Mouse (Mus musculus): Measurements from ENCODE around the gene Zbtb20. TPM values are rescaled to one million over a fixed set of nuclear protein-coding genes. Genes with fewer than 3 reads are reported as not detected.

Zbtb20 gene
- polyA plus RNA-seq, 1 experiment = 14.7 TPM

- no peak overlapping the region for H3K4me3 ChIP-seq (ENCODE audit: insufficient read depth, low read length)
- H3K27ac ChIP-seq (ENCODE audit: insufficient read depth, low read depth, low read length) = no peak overlapping the region
- no peak for TF ChIP-seq CTCF (IDR thresholded peaks at IDR 0.05; ENCODE audit: low read depth, low read length)
- no peak for TF ChIP-seq POLR2A (IDR thresholded peaks at IDR 0.05; ENCODE audit: borderline replicate concordance, low read depth, low read length)
- H3K4me1 ChIP-seq (ENCODE audit: control insufficient read depth, insufficient read depth, low read length) = peaks cover 2% of the 10 kb centered on the region; the same call in 1 of the 2 replicates
Observed at GRCm38 (mm10) chr16:43495175-43495818, 619.6 kb downstream of the Zbtb20 start.

GRCm38 (mm10) chr16:43497093-43497492 lies 621.4 kb downstream of the Zbtb20 start:
- no peak overlapping the region for H3K4me3 ChIP-seq (ENCODE audit: insufficient read depth, low read length)
- H3K27ac ChIP-seq (ENCODE audit: insufficient read depth, low read depth, low read length) = no peak overlapping the region
- peaks cover 2% of the 10 kb centered on the region; the same call in 1 of the 2 replicates for H3K4me1 ChIP-seq (ENCODE audit: control insufficient read depth, insufficient read depth, low read length)
- no peak for TF ChIP-seq CTCF (IDR thresholded peaks at IDR 0.05; ENCODE audit: low read depth, low read length)
- no peak for TF ChIP-seq POLR2A (IDR thresholded peaks at IDR 0.05; ENCODE audit: borderline replicate concordance, low read depth, low read length)

- Histone ChIP-seq H3K4me1 (ENCODE audit: control insufficient read depth, insufficient read depth, low read length) (peaks cover 6% of the 10 kb centered on the region), H3K4me3 (ENCODE audit: insufficient read depth, low read length) (no peak overlapping the region), H3K27ac (ENCODE audit: insufficient read depth, low read depth, low read length) (no peak overlapping the region)
- no peak for TF ChIP-seq POLR2A (IDR thresholded peaks at IDR 0.05; ENCODE audit: borderline replicate concordance, low read depth, low read length)
- TF ChIP-seq CTCF (IDR thresholded peaks at IDR 0.05; ENCODE audit: low read depth, low read length) = no peak
Observed at GRCm38 (mm10) chr16:43500132-43500853, 624.6 kb downstream of the Zbtb20 start.

GRCm38 (mm10) chr16:43501284-43501683 lies 625.6 kb downstream of the Zbtb20 start:
- no peak for TF ChIP-seq POLR2A (IDR thresholded peaks at IDR 0.05; ENCODE audit: borderline replicate concordance, low read depth, low read length)
- TF ChIP-seq CTCF (IDR thresholded peaks at IDR 0.05; ENCODE audit: low read depth, low read length) = no peak
- Histone ChIP-seq H3K4me3 (ENCODE audit: insufficient read depth, low read length) (no peak overlapping the region), H3K4me1 (ENCODE audit: control insufficient read depth, insufficient read depth, low read length) (peaks cover 10% of the 10 kb centered on the region), H3K27ac (ENCODE audit: insufficient read depth, low read depth, low read length) (no peak overlapping the region)

GRCm38 (mm10) chr16:43502339-43503009 lies 626.8 kb downstream of the Zbtb20 start:
- Histone ChIP-seq H3K4me3 (ENCODE audit: insufficient read depth, low read length) (no peak overlapping the region), H3K4me1 (ENCODE audit: control insufficient read depth, insufficient read depth, low read length) (peaks cover 10% of the 10 kb centered on the region), H3K27ac (ENCODE audit: insufficient read depth, low read depth, low read length) (no peak overlapping the region)
- TF ChIP-seq POLR2A (IDR thresholded peaks at IDR 0.05; ENCODE audit: borderline replicate concordance, low read depth, low read length) (no peak), CTCF (IDR thresholded peaks at IDR 0.05; ENCODE audit: low read depth, low read length) (no peak)

- H3K4me3 ChIP-seq (ENCODE audit: insufficient read depth, low read length) = no peak overlapping the region
Observed at GRCm38 (mm10) chr16:43503010-43503635, 627.4 kb downstream of the Zbtb20 start.

GRCm38 (mm10) chr16:43503636-43504010 lies 627.9 kb downstream of the Zbtb20 start:
- Histone ChIP-seq H3K27ac (ENCODE audit: insufficient read depth, low read depth, low read length) (no peak overlapping the region), H3K4me1 (ENCODE audit: control insufficient read depth, insufficient read depth, low read length) (peaks cover 10% of the 10 kb centered on the region), H3K4me3 (ENCODE audit: insufficient read depth, low read length) (peak overlapping the region; percentile 20; the same call in 1 of the 2 replicates)
- TF ChIP-seq CTCF (IDR thresholded peaks at IDR 0.05; ENCODE audit: low read depth, low read length) = no peak
- no peak for TF ChIP-seq POLR2A (IDR thresholded peaks at IDR 0.05; ENCODE audit: borderline replicate concordance, low read depth, low read length)

More at GRCm38 (mm10) chr16:43503010-43503635, 627.4 kb downstream of the Zbtb20 start:
- peaks cover 10% of the 10 kb centered on the region for H3K4me1 ChIP-seq (ENCODE audit: control insufficient read depth, insufficient read depth, low read length)
- H3K27ac ChIP-seq (ENCODE audit: insufficient read depth, low read depth, low read length) = no peak overlapping the region
- TF ChIP-seq POLR2A (IDR thresholded peaks at IDR 0.05; ENCODE audit: borderline replicate concordance, low read depth, low read length) (no peak), CTCF (IDR thresholded peaks at IDR 0.05; ENCODE audit: low read depth, low read length) (no peak)

GRCm38 (mm10) chr16:43504151-43504550 lies 628.5 kb downstream of the Zbtb20 start:
- no peak for TF ChIP-seq CTCF (IDR thresholded peaks at IDR 0.05; ENCODE audit: low read depth, low read length)
- TF ChIP-seq POLR2A (IDR thresholded peaks at IDR 0.05; ENCODE audit: borderline replicate concordance, low read depth, low read length) = no peak
- H3K4me3 ChIP-seq (ENCODE audit: insufficient read depth, low read length) = no peak overlapping the region
- peaks cover 10% of the 10 kb centered on the region for H3K4me1 ChIP-seq (ENCODE audit: control insufficient read depth, insufficient read depth, low read length)
- no peak overlapping the region for H3K27ac ChIP-seq (ENCODE audit: insufficient read depth, low read depth, low read length)

- Histone ChIP-seq H3K27ac (ENCODE audit: insufficient read depth, low read depth, low read length) (no peak overlapping the region), H3K4me3 (ENCODE audit: insufficient read depth, low read length) (no peak overlapping the region), H3K4me1 (ENCODE audit: control insufficient read depth, insufficient read depth, low read length) (peaks cover 10% of the 10 kb centered on the region)
- TF ChIP-seq POLR2A (IDR thresholded peaks at IDR 0.05; ENCODE audit: borderline replicate concordance, low read depth, low read length) = no peak
- TF ChIP-seq CTCF (IDR thresholded peaks at IDR 0.05; ENCODE audit: low read depth, low read length) = no peak
Observed at GRCm38 (mm10) chr16:43504556-43504955, 628.9 kb downstream of the Zbtb20 start.

Measured in bone marrow macrophage, adult 2 months (primary cell).